Mouse (Mus musculus) forebrain, embryonic 15.5 days (tissue): ENCODE results near the gene Ndst2. TPM values are rescaled to one million over a fixed set of nuclear protein-coding genes. Genes with fewer than 3 reads are reported as not detected.

Experiments
- ATAC-seq: fragments of 200-750 bp; cut with Nextera tagmentation; replicated peaks from 2 replicates; pipeline ENCODE4 v1.8.0; 2017; ENCODE audit warnings: mild to moderate bottlenecking, moderate TSS enrichment, moderate library complexity
- H3K27ac ChIP-seq: fragments of 300-500 bp; sonication (generic); replicated peaks from 2 replicates; pipeline ENCODE4 v1.5.1; 2015; ENCODE audit warnings: mild to moderate bottlenecking, inconsistent platforms
- H3K27me3 ChIP-seq: fragments of 300-500 bp; sonication (generic); 2 replicates; pipeline ENCODE4 v1.6.1; 2015; ENCODE audit warnings: inconsistent platforms
- H3K36me3 ChIP-seq: fragments of 300-500 bp; sonication (generic); 2 replicates; pipeline ENCODE4 v1.6.1; 2015; ENCODE audit warnings: mild to moderate bottlenecking, inconsistent platforms
- H3K4me1 ChIP-seq: fragments of 300-500 bp; sonication (generic); 2 replicates; pipeline ENCODE4 v1.6.1; 2015; ENCODE audit warnings: inconsistent platforms
- H3K4me2 ChIP-seq: fragments of 300-500 bp; sonication (generic); replicated peaks from 2 replicates; pipeline ENCODE4 v1.6.1; 2015; ENCODE audit warnings: mild to moderate bottlenecking, inconsistent platforms
- H3K4me3 ChIP-seq: fragments of 300-500 bp; sonication (generic); 2 replicates; pipeline ENCODE4 v1.5.1; 2015; ENCODE audit warnings: mild to moderate bottlenecking, inconsistent platforms
- H3K9ac ChIP-seq: fragments of 300-500 bp; sonication (generic); replicated peaks from 2 replicates; pipeline ENCODE4 v1.6.1; 2015; ENCODE audit warnings: mild to moderate bottlenecking, inconsistent platforms
- H3K9me3 ChIP-seq: fragments of 300-500 bp; sonication (generic); 2 replicates; pipeline ENCODE4 v1.6.1; 2016; ENCODE audit warnings: inconsistent platforms
- WGBS: fragments of 180-500 bp; shearing (Covaris S2); methylation state at CpG from one replicate; pipeline ENCODE4 v1.1.7; 2015; ENCODE audit warnings: mixed read lengths; 5-methylcytosine and 5-hydroxymethylcytosine counted together
- polyA plus RNA-seq: library from polyadenylated mRNA; unstranded; fragments of >200 nt; fragmentation: Nextera tagmentation; extraction: Ambion mirVana; gene quantifications from 2 replicates; pipeline ENCODE4 v1.2.1, GENCODE M21; 2015

The Ndst2 gene
- polyA plus RNA-seq, 1 experiment from 2014 or later = 15.7 TPM

- Histone ChIP-seq H3K27me3 (no peaks in the 10 kb centered on the region), H3K4me2 (no peak overlapping the region), H3K9ac (no peak overlapping the region), H3K9me3 (no peaks in the 10 kb centered on the region), H3K36me3 (peaks cover 23% of the 10 kb centered on the region), H3K4me1 (peaks cover 15% of the 10 kb centered on the region), H3K4me3 (no peak overlapping the region), H3K27ac (no peak overlapping the region)
- 90% methylated on average over 13 of the region's 13 CpGs for WGBS
- ATAC-seq = no peak
Measured at GRCm38 (mm10) chr14:20735892-20736390, 1.6 kb upstream of the Ndst2 start.

- peak overlapping the region; percentile 80; the same call in 1 of the 2 replicates for H3K27ac ChIP-seq
- H3K9ac ChIP-seq = no peak overlapping the region
- H3K4me2 ChIP-seq = no peak overlapping the region
- no peaks in the 10 kb centered on the region for H3K9me3 ChIP-seq
- ATAC-seq = no peak
- H3K4me3 ChIP-seq = no peak overlapping the region
- H3K27me3 ChIP-seq = no peaks in the 10 kb centered on the region
- whole genome bisulfite sequencing = 66% methylated on average over 2 of the region's 2 CpGs
- H3K4me1 ChIP-seq = peaks cover 15% of the 10 kb centered on the region
- H3K36me3 ChIP-seq = peaks cover 25% of the 10 kb centered on the region
Measured at GRCm38 (mm10) chr14:20735052-20735451, 690 bp upstream of the Ndst2 start.

GRCm38 (mm10) chr14:20733041-20733951 lies 1.1 kb downstream of the Ndst2 start:
- ATAC-seq = no peak
- peaks cover 35% of the 10 kb centered on the region for H3K36me3 ChIP-seq

GRCm38 (mm10) chr14:20730853-20731602 lies 3.3 kb downstream of the Ndst2 start:
- H3K9ac ChIP-seq = no peak overlapping the region
- H3K9me3 ChIP-seq = no peaks in the 10 kb centered on the region
- H3K4me1 ChIP-seq = peaks cover 15% of the 10 kb centered on the region
- ATAC-seq = no peak
- no peak overlapping the region for H3K4me3 ChIP-seq
- H3K27ac ChIP-seq = no peak overlapping the region
- H3K36me3 ChIP-seq = peaks cover 45% of the 10 kb centered on the region
- H3K4me2 ChIP-seq = no peak overlapping the region
- no peaks in the 10 kb centered on the region for H3K27me3 ChIP-seq
- WGBS = 91% methylated on average over 9 of the region's 9 CpGs

More at GRCm38 (mm10) chr14:20733041-20733951, 1.1 kb downstream of the Ndst2 start:
- H3K27me3 ChIP-seq = no peaks in the 10 kb centered on the region
- H3K4me1 ChIP-seq = peaks cover 15% of the 10 kb centered on the region
- no peak overlapping the region for H3K27ac ChIP-seq
- H3K4me2 ChIP-seq = peak overlapping the region; percentile 78
- H3K9ac ChIP-seq = peak overlapping the region; percentile 90
- WGBS = 51% methylated on average over 12 of the region's 12 CpGs
- H3K4me3 ChIP-seq = peak overlapping the region; percentile 75
- H3K9me3 ChIP-seq = no peaks in the 10 kb centered on the region

- WGBS = 93% methylated on average over 9 of the region's 9 CpGs
Measured at GRCm38 (mm10) chr14:20729871-20730270, 4.5 kb downstream of the Ndst2 start.

GRCm38 (mm10) chr14:20725660-20726339 lies 8.6 kb downstream of the Ndst2 start:
- H3K27ac ChIP-seq = no peak overlapping the region
- no peaks in the 10 kb centered on the region for H3K4me1 ChIP-seq
- H3K4me2 ChIP-seq = no peak overlapping the region
- H3K27me3 ChIP-seq = no peaks in the 10 kb centered on the region
- no peak for ATAC-seq
- no peak overlapping the region for H3K9ac ChIP-seq
- 88% methylated on average over 6 of the region's 6 CpGs for WGBS
- no peaks in the 10 kb centered on the region for H3K9me3 ChIP-seq
- H3K4me3 ChIP-seq = no peak overlapping the region
- H3K36me3 ChIP-seq = peaks cover 84% of the 10 kb centered on the region

More at GRCm38 (mm10) chr14:20729871-20730270, 4.5 kb downstream of the Ndst2 start:
- ATAC-seq = no peak
- H3K9ac ChIP-seq = no peak overlapping the region
- no peak overlapping the region for H3K4me2 ChIP-seq
- H3K36me3 ChIP-seq = peaks cover 51% of the 10 kb centered on the region
- no peaks in the 10 kb centered on the region for H3K9me3 ChIP-seq
- no peak overlapping the region for H3K4me3 ChIP-seq
- peaks cover 12% of the 10 kb centered on the region for H3K4me1 ChIP-seq
- H3K27me3 ChIP-seq = no peaks in the 10 kb centered on the region
- no peak overlapping the region for H3K27ac ChIP-seq

- no peaks in the 10 kb centered on the region for H3K27me3 ChIP-seq
- no peak overlapping the region for H3K9ac ChIP-seq
- H3K36me3 ChIP-seq = peaks cover 85% of the 10 kb centered on the region
- whole genome bisulfite sequencing = 20% methylated on average over 5 of the region's 5 CpGs
- H3K4me2 ChIP-seq = no peak overlapping the region
- ATAC-seq = peak; percentile 49
- no peak overlapping the region for H3K27ac ChIP-seq
- no peaks in the 10 kb centered on the region for H3K4me1 ChIP-seq
- no peaks in the 10 kb centered on the region for H3K9me3 ChIP-seq
- no peak overlapping the region for H3K4me3 ChIP-seq
Measured at GRCm38 (mm10) chr14:20724043-20724442, 10.3 kb downstream of the Ndst2 start.

GRCm38 (mm10) chr14:20723006-20723405 lies 11.4 kb downstream of the Ndst2 start:
- no peaks in the 10 kb centered on the region for H3K4me1 ChIP-seq
- no peaks in the 10 kb centered on the region for H3K27me3 ChIP-seq
- WGBS = 90% methylated on average over 12 of the region's 12 CpGs
- ATAC-seq = no peak
- no peak overlapping the region for H3K4me2 ChIP-seq
- H3K9me3 ChIP-seq = no peaks in the 10 kb centered on the region
- no peak overlapping the region for H3K9ac ChIP-seq
- no peak overlapping the region for H3K4me3 ChIP-seq
- no peak overlapping the region for H3K27ac ChIP-seq
- H3K36me3 ChIP-seq = peaks cover 86% of the 10 kb centered on the region

- Histone ChIP-seq H3K27me3 (no peaks in the 10 kb centered on the region), H3K4me2 (no peak overlapping the region), H3K36me3 (peaks cover 89% of the 10 kb centered on the region), H3K27ac (no peak overlapping the region), H3K9ac (no peak overlapping the region), H3K9me3 (no peaks in the 10 kb centered on the region), H3K4me3 (no peak overlapping the region), H3K4me1 (no peaks in the 10 kb centered on the region)
- peak; percentile 30; the same call in 1 of the 2 replicates for ATAC-seq
- WGBS = 86% methylated on average over 4 of the region's 4 CpGs
Measured at GRCm38 (mm10) chr14:20721371-20721770, 13.0 kb downstream of the Ndst2 start.

GRCm38 (mm10) chr14:20719767-20720166 lies 14.6 kb downstream of the Ndst2 start:
- WGBS = 93% methylated on average over 12 of the region's 12 CpGs

GRCm38 (mm10) chr14:20718443-20718842 lies 15.9 kb downstream of the Ndst2 start:
- 91% methylated on average over 10 of the region's 10 CpGs for whole genome bisulfite sequencing

More at GRCm38 (mm10) chr14:20719767-20720166, 14.6 kb downstream of the Ndst2 start:
- Histone ChIP-seq H3K36me3 (peaks cover 91% of the 10 kb centered on the region), H3K9ac (no peak overlapping the region), H3K27me3 (no peaks in the 10 kb centered on the region), H3K4me3 (no peak overlapping the region), H3K9me3 (no peaks in the 10 kb centered on the region), H3K27ac (no peak overlapping the region), H3K4me1 (no peaks in the 10 kb centered on the region), H3K4me2 (no peak overlapping the region)
- no peak for ATAC-seq

More at GRCm38 (mm10) chr14:20718443-20718842, 15.9 kb downstream of the Ndst2 start:
- H3K9me3 ChIP-seq = no peaks in the 10 kb centered on the region
- H3K27me3 ChIP-seq = no peaks in the 10 kb centered on the region
- no peaks in the 10 kb centered on the region for H3K4me1 ChIP-seq
- H3K9ac ChIP-seq = no peak overlapping the region
- no peak overlapping the region for H3K4me3 ChIP-seq
- no peak for ATAC-seq
- no peak overlapping the region for H3K27ac ChIP-seq
- no peak overlapping the region for H3K4me2 ChIP-seq
- H3K36me3 ChIP-seq = peaks cover 98% of the 10 kb centered on the region
